1 mouse cellular context compared by ENCODE assay signal in the genomic region with DNA sequence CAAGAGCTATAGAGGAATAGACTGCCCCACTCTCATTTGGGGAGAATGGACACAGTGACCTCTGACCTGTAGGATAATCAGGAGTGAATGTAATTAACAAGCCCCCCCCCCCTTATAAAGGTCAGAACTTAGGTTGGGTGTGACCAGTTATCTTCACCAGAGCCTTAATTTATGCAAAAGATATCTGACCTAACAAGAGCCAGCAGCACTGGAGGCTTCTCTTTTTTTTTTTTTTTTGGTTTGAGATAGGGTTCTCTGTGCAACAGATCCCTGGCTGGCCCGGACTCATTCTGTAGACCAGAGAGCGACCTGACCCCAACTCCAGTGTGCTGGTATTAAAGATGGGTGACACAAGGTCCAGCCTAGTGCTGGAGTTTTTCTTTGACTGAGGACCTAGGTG.
A peak's percentile ranks its signal among the peaks of the same experiment; 100 is the strongest.
TF ChIP-seq lines count a peak whose summit lies in the region.

No protein-coding gene starts in this region.

TF ChIP-seq in MEL, 35 proteins besides CTCF, POLR2A, EP300 and RAD21:
- TF ChIP-seq ETS1 (IDR thresholded peaks at IDR 0.05; ENCODE audit: low read depth, low read length) (peak; percentile 60), RCOR1 (IDR thresholded peaks at IDR 0.05; ENCODE audit: low read depth, low read length) (peak; percentile 43; the same call in 1 of the 2 replicates), UBTF (IDR thresholded peaks at IDR 0.05; ENCODE audit: borderline replicate concordance, insufficient read depth, low read depth, low read length) (no peak), MAX (IDR thresholded peaks at IDR 0.05; ENCODE audit: low read length) (no peak), MXI1 (IDR thresholded peaks at IDR 0.05; ENCODE audit: low read depth, low read length) (0 out of 2 replicates have a peak, but pooled peaks have one; percentile 38), BHLHE40 (IDR thresholded peaks at IDR 0.05; ENCODE audit: borderline replicate concordance, low read depth, low read length) (no peak), MAZ (IDR thresholded peaks at IDR 0.05; ENCODE audit: low read depth, low read length) (peak; percentile 65; the same call in 1 of the 2 replicates), SIN3A (IDR thresholded peaks at IDR 0.05; ENCODE audit: low read length) (peak; percentile 21; the same call in 1 of the 2 replicates), ZNF384 (IDR thresholded peaks at IDR 0.05; ENCODE audit: low read depth, low read length) (peak; percentile 96), POLR2AphosphoS5 (IDR thresholded peaks at IDR 0.05; ENCODE audit: borderline replicate concordance, low read depth, low read length) (no peak), USF2 (IDR thresholded peaks at IDR 0.05; ENCODE audit: borderline replicate concordance in 1 of 2, insufficient read depth in 1 of 2, low read depth in 1 of 2, low read length in 2 of 2) (no peak), TCF12 (IDR thresholded peaks at IDR 0.05; ENCODE audit: low read depth, low read length) (peak; percentile 63), GATA1 (IDR thresholded peaks at IDR 0.05; ENCODE audit: low read depth, low read length) (peak; percentile 65)
